Mouse (Mus musculus): ENCODE results near the gene Cacna2d3. TPM values are rescaled to one million over a fixed set of nuclear protein-coding genes. Genes with fewer than 3 reads are reported as not detected.

Gene Cacna2d3
- polyA plus RNA-seq, 1 experiment from 2014 or later: 16.2 TPM

Other genes starting within 250 kb of the Cacna2d3 start
- gene Selenok, start 246.4 kb upstream of the Cacna2d3 start, polyA plus RNA-seq (2014; fragmentation: Nextera tagmentation; extraction: Ambion mirVana): 301 and 306 TPM in 2 replicates